Mouse (Mus musculus): ENCODE results near the gene Cpsf2.
"Not testable (repeated sequence)": the region's sequence is repeated elsewhere in the genome, so short reads cannot be mapped to it uniquely, and the experiment has no call there.

Cpsf2 gene

DNA sequence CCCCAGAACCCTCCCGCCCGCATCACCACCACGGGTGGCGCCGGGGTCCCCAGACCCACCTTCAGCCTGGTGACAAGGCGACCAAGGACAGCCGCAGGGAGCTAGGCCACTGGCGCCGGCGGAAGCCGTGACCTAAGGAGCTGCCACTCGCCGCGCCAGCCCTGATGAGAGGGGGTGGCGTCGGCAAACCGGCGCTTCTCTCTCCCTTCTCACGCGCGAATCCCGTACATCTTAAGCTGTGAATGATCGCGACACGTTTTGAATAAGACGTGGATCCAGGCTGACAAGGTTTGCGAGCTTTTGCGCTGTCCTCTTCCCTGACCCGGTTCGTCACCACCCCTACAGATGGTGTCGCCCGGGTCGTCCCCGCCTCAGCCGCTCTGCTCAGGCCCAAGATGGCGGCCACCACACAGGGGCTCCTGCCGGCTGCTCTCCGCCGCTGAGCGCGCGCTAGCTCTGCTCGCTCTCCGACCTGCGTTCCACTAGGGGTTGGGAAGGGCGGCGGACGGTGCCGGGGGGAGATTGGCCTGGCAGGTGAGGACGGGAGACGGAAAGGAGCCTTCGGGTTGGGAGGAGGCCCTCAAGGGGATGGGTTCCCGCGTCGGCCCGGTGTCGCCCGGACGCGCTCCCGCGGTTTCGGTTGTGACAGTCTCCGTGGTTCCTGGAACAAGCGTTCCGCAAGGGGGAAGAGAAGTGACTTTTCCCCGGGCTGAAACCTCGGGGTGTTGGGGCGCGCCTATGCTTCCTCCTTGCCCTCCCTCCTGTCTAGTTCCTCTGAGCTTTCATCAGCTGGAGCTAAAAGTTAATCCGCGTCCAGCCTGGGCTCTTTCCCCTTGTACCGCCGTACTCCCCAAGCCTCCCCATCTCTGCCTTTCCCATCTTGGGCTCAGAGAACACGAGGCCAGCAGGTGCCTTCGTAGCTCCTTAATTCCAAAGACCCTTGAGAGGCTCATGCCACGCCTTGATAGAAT is at the start of gene Cpsf2:
Gene Cpsf2 (plus strand): TSS at position 388 of the 971 bp plus-strand sequence.
- peak; percentile 83 to 94 for DNase-seq (ENCODE audit: low spot score in 2 of 2)

DNA sequence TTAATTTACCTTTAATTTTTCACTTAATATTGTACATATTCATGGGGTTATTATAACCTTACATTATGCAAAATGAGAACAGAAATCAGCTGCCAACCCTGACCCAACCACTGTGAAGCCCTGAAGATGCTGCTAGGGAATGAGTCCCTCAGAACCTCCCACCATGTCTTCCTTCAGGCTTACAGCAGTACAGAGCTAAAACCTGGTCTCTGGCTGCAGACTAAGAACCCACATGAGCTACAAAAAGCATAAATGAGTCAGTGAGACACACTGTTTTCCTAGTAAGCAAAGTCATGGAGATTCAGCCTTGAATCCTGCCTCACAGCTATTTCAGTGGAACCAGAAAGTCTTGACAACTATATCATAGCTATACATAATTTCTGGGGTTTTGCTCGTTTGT is 47.4 kb upstream of the Cpsf2 start:
- no peak for DNase-seq (ENCODE audit: low spot score in 2 of 2)

DNA sequence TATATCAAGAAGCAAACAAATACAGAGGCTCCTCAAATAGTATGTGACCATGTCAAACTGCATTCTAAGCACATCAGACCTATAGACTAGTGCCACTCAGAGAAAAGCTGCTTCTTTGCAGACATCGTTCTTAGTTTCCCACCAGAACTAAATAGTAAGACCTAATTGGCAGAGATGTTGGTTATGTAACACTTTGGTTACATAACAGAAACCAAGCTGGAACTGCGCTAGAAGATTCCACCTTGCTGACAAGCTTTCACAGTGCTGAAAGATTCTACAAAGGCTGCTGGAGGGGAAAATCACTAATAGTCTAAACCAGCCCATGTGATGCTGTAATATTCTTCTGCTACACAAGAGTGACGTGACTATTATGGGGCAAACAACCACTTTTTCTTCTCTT is 40.6 kb upstream of the Cpsf2 start:
- DNase-seq (ENCODE audit: low spot score in 2 of 2): no peak

DNA sequence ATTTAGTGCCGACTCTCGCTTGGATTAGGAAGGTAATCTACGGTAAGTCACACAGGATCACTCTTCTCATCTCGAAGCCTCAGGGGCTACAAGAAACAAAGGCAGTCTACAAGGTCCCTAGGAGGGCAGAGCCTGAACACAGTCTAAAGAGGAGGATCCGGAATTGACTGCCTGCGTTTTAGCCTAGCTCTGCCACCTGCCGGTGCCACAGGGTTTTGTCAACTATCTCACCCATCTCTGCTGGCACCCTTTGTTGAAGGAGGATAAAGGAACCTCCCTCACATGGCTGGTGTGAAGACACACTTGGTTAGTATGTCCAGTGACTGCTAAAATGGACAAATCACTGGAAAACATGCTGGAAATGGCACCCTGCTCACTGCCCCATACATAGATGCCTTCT is 38.2 kb upstream of the Cpsf2 start:
- no peak for DNase-seq (ENCODE audit: low spot score in 2 of 2)

DNA sequence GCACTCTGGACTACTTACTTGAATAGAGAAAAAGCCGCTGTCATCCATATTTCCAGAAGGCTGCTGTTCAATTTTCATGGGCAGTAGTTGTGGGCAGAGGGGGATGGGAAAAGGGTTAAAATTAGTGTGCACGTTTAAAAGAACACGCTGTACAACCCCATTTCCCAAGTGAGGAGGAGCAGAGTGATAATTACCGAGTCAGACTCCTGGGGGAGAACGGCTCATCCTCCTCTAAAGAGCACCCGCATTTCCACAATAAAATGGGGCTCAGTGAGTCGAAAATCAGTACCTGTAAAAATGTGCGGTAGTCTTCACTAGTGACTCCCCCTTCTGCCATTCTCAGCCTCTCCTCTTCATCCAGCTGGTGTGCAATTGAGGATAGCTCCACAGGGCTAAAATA is 27.8 kb upstream of the Cpsf2 start:
- no peak for DNase-seq (ENCODE audit: low spot score in 2 of 2)

DNA sequence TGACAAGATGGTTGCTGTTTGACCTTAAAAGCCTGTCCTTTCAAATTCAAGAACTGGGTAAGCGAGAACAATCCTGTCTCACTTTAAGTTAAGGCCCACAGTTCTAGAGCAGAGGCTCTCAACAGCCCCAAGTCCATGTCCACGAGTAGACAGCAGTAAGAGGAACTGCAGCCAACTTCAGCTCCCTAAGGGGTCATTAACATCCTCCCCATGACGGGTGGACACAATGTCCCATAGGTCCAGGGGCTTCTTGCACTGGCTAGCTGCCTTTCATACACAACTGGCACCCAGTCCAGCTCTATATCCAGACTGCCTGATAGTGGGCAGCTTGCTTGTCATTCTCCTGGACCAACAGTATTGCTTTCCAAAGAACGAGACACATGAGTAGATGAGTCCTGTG is 27.0 kb upstream of the Cpsf2 start:
- no peak for DNase-seq (ENCODE audit: low spot score in 2 of 2)

DNA sequence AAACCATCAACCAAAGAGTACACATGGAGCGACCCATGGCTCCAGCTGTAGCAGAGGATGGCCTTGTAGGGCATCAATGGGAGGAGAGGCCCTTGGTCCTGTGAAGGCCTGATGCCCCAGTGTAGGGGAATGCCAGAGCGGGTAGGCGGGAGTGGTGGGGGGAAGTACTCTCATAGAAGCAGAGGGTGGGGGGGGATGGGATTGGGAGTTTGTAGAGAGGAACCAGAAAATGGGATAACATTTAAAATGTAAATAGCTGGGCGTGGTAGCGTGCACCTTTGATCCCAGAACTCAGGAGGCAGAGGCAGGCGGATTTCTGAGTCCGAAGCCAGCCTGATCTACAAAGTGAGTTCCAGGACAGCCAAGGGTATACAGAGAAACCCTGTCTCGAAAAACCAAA is 20.0 kb upstream of the Cpsf2 start:
- not testable (repeated sequence) for DNase-seq (ENCODE audit: low spot score in 2 of 2)

DNA sequence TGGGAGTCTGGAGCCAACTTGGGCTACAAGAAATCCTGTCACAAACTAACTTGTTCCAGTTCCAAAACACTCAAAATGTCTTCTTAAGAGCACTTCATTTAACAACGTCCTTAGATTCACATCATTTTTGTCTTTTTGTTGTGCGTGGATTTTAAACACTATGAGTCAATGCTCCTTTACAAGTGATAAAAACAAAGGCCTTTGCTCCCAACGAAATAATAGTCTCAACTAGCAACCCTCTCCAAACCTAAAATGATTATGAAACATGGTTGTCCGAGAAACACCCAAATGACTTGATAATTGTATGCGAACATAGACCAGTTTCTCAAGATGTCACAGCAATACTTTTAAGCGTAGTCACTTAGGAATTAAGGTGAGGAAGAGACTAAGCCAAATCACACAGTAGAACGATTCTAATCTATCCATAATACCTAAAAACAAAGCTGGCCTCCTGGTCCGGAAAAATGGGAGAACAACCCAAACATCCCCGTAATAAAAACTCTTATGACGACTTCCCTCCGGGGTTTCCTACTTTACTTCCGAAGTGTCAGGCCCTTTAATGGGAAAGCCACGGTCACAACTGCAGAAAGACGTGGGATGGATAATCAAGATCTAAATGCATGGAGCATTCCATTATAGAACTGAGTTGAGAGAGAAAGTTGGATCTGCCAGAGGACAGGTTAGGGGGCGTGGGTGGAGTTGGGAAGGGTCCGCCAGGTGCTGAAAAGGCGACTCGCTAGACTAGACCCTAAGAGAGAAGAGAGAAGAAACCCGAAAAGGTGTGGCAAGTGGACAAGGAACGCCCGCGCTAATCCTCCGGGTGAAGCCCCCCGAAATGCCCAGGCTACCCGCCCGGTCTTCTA is 18.5 kb upstream of the Cpsf2 start:
- DNase-seq (ENCODE audit: low spot score in 2 of 2): no peak

DNA sequence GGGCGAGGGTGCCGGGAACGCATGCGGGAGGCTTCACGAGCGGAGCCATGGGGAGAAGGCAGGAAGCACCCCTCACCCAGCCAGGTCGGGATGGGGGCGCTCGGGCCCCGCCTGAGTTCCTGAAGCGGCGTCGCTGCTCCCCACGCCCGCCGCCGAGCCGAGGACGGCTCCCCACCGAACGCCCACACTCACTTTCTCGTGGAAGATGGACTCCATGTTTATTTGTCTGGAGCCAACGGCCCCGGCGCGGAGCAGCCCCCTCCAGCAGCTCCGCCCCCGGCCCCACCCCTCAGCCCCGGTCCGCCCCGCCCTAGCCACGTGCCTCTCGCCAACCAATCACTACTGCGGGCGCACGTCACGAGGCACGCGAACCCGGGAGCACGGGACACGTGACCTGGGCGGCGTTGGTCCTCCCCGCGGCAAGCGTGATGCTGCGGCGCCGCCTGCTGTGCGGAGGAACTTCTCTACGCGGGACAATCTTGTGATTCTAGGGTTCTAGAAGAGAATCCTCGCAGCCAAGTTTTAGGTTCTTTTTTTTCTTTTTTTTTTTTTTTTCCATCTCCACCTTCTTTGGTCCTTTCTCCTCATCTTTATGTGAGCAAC is 17.7 kb upstream of the Cpsf2 start, which contains the start of gene Atxn3:
Gene Atxn3 (minus strand): TSS at position 305 of the 603 bp plus-strand sequence.
- DNase-seq (ENCODE audit: low spot score in 2 of 2): peak; percentile 97 to 98

DNA sequence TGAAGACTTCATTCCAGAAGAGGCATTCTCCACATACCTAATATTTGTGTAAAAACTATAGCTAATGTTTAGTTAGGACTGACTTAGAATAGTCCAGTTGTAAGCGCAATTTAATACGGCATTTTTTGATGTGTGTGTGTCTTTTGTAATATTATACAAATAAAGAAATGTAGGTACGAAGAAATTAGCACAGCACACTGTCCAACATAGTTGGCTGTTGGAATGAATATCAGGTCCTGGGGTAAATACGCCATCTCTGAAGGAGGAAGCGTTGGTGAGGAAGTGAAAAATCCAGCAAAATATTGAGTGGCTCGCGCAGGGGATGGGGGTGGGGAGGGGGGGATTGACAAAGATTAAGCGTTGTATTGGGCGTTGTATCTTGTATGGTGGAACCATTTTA is 17.2 kb upstream of the Cpsf2 start:
- no peak for DNase-seq (ENCODE audit: low spot score in 2 of 2)

DNA sequence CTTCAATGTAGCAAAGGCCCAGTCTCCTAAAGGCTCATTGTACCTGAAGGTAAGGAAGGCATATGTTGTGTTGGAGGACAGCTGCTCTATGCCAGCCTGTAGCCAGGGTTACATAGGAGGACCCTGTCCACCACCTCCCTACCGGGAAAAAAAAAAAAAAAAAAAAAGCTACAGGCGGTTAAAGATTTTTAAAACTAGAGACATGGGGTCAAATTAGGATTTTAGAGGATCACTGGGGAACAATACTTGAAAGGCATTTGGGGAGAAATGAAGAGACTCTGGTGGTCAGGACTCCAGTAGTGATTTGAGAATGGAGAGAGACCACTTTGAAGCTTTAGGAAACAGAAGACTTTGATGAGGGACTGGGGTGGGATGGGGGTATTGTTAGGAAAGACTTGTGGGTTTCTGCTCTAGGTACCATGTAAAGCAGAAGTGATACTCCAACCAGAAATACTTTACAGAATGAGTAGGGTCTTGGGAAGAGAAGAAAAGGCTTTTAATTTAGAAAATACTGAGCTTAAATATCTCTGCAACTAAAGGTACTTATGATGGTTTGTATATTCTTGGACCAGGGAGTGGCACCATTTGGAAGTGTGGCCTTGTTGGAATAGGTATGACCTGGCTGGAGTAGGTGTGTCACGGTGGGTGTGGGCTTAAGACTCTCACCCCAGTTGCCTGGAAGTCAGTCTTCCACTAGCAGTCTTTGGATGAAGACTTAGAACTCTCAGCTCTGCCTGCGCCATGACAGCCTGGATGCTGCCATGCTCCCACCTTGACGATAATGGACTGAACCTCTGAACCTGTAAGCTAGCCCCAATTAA is 16.6 kb upstream of the Cpsf2 start:
- DNase-seq (ENCODE audit: low spot score in 2 of 2): not testable (repeated sequence)

DNA sequence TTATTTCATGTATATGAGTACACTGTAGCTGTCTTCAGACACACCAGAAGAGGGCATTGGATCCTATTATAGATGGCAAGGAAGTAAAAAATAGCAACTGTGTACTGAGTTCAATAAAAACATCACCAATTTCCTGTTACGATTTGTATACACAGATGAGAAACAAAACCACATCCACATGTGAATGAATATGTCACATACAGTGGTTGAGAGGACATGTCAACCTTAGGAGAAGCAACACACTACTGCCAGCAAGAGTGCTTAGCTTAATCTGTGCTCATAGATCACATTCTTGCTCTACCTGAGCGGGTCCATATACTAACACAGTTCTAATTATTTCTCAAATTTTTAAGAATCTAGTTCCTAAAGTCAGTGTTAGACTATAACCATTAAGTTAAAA is 4.5 kb upstream of the Cpsf2 start:
- no peak for DNase-seq (ENCODE audit: low spot score in 2 of 2)

DNA sequence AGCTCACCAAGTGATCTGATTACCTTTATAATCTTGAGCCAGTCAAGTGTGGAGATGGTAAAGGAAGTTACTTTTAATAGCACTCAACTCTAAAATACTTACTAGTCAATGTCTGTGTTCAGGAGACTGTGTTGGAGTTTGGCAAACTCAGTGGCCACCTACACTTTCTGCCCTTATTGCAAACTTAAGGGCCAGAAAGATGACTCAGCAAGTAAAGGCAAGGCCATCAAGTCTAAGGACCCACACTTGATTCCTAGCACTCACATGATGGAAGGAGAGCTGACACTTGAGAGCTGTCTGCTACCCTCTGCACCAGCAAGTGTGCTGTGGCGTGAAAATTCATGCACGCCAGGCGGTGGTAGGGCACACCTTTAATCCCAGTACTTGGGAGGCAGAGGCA is 3.6 kb upstream of the Cpsf2 start:
- no peak for DNase-seq (ENCODE audit: low spot score in 2 of 2)

DNA sequence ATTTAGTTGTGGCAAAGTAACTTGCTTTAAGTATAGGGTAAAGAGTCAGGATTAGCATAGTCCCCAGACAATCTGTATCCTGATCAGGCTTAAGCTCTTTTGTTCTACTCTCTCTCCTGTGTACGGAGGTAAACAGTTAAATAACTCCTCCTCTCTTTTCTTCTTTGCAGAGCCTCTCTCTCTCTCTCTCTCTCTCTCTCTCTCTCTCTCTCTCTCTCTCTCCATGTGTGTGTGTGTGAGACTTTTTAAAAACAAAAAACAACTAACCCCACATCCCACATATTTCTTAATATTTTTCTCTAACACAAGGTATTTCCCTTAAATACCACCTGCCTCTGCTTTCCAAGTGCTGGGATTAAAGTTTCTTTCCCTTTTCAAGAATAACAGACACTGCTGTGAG is 1.2 kb upstream of the Cpsf2 start:
- DNase-seq (ENCODE audit: low spot score in 2 of 2): no peak

DNA sequence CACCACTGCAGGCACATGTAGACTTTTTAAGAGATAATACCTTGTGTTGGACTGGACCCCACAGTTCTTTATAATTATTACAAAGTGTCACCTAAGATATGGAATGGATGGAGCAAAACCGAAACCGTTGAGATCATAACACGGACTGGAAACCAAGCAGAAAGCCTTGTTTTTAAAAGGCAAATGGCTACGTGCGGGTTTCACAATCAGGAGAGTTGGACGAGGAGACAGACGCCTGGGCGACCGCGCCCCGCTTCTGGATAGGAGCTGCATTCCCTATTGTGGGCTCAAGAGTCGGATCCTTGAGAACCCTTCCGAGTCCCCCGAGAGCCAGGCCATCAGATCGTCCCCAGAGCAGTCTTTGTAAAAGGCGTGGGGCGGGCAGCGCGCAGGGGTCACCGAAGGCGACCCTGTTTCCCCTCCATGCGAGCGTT is 604 bp upstream of the Cpsf2 start:
- DNase-seq (ENCODE audit: low spot score in 2 of 2): no peak

DNA sequence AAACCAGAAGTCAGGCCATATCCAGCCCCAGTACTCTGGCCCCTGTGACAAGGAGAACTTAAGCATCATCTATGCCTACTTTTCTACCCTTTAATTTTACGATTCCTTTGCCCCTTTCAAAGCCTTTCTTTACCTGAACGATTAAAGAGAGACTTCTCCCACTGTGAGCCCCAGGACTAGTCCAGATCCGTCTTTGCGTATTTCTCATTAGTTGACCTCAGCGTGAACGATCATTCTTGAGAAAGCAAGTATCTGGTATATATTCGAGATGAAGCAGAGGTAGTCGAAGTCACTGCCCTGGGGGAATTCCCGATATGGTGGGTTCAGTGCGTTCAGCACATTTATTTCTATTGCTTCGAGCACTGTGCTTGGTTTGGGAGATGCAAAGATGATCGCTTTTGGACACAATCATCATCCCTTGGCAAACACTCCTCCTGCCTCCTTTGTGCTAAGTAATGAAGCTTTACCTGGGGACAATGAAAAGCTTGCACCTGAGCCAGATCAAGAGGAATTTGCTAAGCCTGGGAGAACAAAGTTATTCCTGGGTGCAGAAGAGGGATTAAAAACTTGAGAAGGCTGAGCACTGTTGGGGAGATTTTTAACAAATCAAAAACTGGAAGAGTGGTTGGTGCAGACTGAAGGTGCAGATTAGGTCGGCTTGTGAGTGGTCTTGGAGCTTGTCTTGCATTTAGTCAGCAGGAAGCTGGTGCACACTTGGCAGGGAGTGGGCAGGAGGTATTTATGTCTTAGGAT is 1.0 kb downstream of the Cpsf2 start:
- no peak for DNase-seq (ENCODE audit: low spot score in 2 of 2)

DNA sequence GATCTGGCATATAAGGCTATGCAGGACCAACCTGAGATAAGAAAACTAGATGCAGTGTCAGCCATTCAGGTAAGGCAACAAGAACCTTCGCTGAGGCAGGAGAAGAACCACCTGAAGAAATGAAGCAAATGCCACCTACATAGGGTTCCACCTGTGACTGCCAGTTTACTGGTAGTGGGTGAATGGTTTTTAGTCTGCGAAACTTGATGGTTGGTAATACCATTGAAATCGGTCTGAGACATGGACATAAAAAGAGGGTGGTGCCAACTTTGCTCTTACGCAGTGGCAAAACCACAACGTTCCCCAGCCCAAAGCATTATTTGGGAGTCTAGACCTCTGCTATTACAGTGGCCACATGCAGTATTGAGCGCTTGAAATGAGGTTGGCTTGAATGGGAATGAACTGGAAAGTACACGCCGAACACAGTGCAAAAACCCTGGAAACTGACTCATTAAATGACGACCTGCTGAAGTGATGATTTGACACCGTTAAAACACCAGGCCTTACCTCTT is 1.7 kb downstream of the Cpsf2 start:
- DNase-seq (ENCODE audit: low spot score in 2 of 2): no peak

DNA sequence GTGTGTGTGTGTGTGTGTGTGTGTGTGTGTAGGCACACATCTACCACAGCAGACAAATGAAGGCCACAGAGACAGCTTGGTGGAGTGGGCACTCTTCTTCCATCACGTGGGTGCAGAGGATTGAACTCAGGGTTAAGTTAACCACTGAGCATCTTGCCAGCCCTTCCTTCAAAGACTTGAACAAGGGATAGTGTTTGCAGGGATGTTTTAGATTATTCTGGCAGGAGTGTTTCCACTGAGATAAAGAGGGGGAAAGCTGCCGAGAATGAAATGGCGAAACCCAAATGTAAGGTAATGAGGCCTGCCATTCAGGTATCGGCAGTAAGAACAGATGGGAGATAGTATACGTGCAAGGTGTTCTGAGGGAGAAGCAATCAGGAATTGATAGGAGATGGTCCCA is 2.4 kb downstream of the Cpsf2 start:
- DNase-seq (ENCODE audit: low spot score in 2 of 2): no peak

DNA sequence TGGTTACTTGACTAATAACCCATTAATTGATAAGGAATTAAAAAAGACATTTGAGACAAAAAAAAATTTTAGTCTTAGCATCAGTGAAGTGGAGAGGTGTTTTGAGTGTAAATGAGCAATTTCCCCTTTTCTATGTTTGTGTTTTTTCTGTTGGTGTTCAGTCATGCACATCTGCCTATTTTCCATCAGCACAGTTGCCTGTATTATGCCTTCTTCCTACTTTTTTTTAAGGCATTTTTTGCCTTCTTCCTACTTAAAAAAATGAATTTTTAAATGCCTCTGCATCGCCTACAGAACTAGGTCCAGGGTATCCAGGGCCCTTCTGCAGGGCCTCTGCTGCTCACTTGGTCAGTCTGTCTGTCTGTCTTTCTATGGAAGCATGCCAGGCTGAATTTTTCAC is 2.8 kb downstream of the Cpsf2 start:
- DNase-seq (ENCODE audit: low spot score in 2 of 2): no peak

DNA sequence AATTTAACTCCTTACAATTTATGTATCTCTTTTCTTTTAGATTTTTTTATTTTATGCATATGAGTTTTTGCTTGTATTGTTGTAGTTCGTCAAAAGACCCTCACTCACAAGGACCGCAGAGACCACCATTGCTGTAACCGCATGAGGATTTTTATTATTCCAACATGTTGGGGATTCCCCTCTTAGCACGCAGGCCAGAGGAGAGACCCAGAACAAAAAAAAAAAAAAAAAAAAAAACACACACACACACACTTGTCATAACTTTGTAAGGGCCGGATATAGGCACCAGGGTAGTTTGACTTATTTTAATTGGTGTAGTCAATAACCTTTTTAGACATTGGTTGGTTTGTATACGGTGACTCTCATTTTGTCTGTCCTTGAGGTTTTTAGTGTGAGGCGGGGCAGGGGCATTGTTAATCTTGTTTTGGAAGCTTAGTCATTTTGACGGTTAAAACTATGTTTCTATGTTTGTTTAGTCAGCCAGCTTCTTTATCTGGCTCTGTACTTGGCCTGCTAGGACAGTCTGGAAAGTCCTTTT is 3.5 kb downstream of the Cpsf2 start:
- DNase-seq (ENCODE audit: low spot score in 2 of 2): no peak
